Mouse (Mus musculus): ENCODE data around the gene Wdr95.

Gene Wdr95

GRCm38 (mm10) chr5:149584154-149584655, 55.7 kb downstream of the Wdr95 start:
- no peak for DNase-seq

- no peak for DNase-seq
Observed at GRCm38 (mm10) chr5:149585231-149585630, 56.8 kb downstream of the Wdr95 start.

GRCm38 (mm10) chr5:149585910-149586309, 57.4 kb downstream of the Wdr95 start:
- DNase-seq: no peak

- no peak for DNase-seq
Observed at GRCm38 (mm10) chr5:149587327-149587895, 58.9 kb downstream of the Wdr95 start.

GRCm38 (mm10) chr5:149588814-149589534, 60.5 kb downstream of the Wdr95 start:
- no peak for DNase-seq

- DNase-seq: no peak
Observed at GRCm38 (mm10) chr5:149589932-149590331, 61.5 kb downstream of the Wdr95 start.

- DNase-seq: no peak
Observed at GRCm38 (mm10) chr5:149594215-149594614, 65.7 kb downstream of the Wdr95 start.

GRCm38 (mm10) chr5:149597351-149597750, 68.9 kb downstream of the Wdr95 start:
- no peak for DNase-seq

GRCm38 (mm10) chr5:149601996-149602395, 73.5 kb downstream of the Wdr95 start:
- no peak for DNase-seq

- DNase-seq: no peak
Observed at GRCm38 (mm10) chr5:149603241-149603640, 74.8 kb downstream of the Wdr95 start.

GRCm38 (mm10) chr5:149607083-149607720, 78.7 kb downstream of the Wdr95 start:
- DNase-seq: no peak

- DNase-seq: no peak
Observed at GRCm38 (mm10) chr5:149611476-149612164, 83.1 kb downstream of the Wdr95 start.

- DNase-seq: no peak
Observed at GRCm38 (mm10) chr5:149612165-149612518, 83.7 kb downstream of the Wdr95 start.

- no peak for DNase-seq
Observed at GRCm38 (mm10) chr5:149612740-149613139, 84.3 kb downstream of the Wdr95 start.

GRCm38 (mm10) chr5:149616138-149616537, 87.7 kb downstream of the Wdr95 start:
- no peak for DNase-seq

GRCm38 (mm10) chr5:149616817-149617216, 88.3 kb downstream of the Wdr95 start:
- DNase-seq: no peak

GRCm38 (mm10) chr5:149617776-149618425, 89.4 kb downstream of the Wdr95 start:
- DNase-seq: no peak

GRCm38 (mm10) chr5:149622152-149622551, 93.7 kb downstream of the Wdr95 start:
- DNase-seq: no peak

GRCm38 (mm10) chr5:149622644-149623043, 94.2 kb downstream of the Wdr95 start:
- DNase-seq: no peak

GRCm38 (mm10) chr5:149623815-149624675, 95.6 kb downstream of the Wdr95 start:
- no peak for DNase-seq

GRCm38 (mm10) chr5:149625547-149625946, 97.1 kb downstream of the Wdr95 start:
- DNase-seq: no peak

Data from cerebellum, adult 8-10 months (tissue).